14 mouse cellular contexts compared by ENCODE assay signal in genomic region chr1:97554936-97555564, GRCm38 (mm10).
DNase-seq lines count a peak whose midpoint lies in the region; ATAC-seq and TF ChIP-seq lines count a peak whose summit lies in the region.
"Had no signal": no experiment of that assay in that cellular context is flagged by ENCODE, and none has a peak within 500 bp of the region (broad histone marks: within the 10 kb centered on the region; RNA-seq: fewer than 3 reads in every experiment).

No protein-coding gene starts in this region.

- ATAC-seq in embryonic facial prominence, embryonic 14.5 days (ENCODE audit: low read depth) = 0 out of 2 replicates have a peak, but pooled peaks have one; percentile 12

- WGBS in embryonic facial prominence, embryonic 14.5 days = 60% methylated on average over 6 of the region's 6 CpGs
- 74% methylated on average over 6 of the region's 6 CpGs for WGBS in embryonic facial prominence, embryonic 10.5 days

- no peaks in the 10 kb centered on the region for H3K27me3 ChIP-seq in embryonic facial prominence, embryonic 14.5 days (replicated peaks; ENCODE audit: control insufficient read depth, insufficient read depth, low read length)
- H3K27me3 ChIP-seq in embryonic facial prominence, embryonic 10.5 days (replicated peaks; ENCODE audit: low read depth, poor library complexity, severe bottlenecking) = no peaks in the 10 kb centered on the region

- no peaks in the 10 kb centered on the region for H3K9me3 ChIP-seq in embryonic facial prominence, embryonic 14.5 days (ENCODE audit: control insufficient read depth, low read length)
- H3K9me3 ChIP-seq in embryonic facial prominence, embryonic 10.5 days = no peaks in the 10 kb centered on the region

- intact Hi-C loops in left cerebral cortex, postnatal 36 days (cut with DNase I) = loop anchor here (5.0 kb wide), 1 partner anchor 62 kb away; no protein-coding TSS in a partner anchor

- no peaks in the 10 kb centered on the region for H3K4me1 ChIP-seq in embryonic facial prominence, embryonic 14.5 days (ENCODE audit: control insufficient read depth, insufficient read depth, low read length)
- no peaks in the 10 kb centered on the region for H3K4me1 ChIP-seq in embryonic facial prominence, embryonic 10.5 days

- no peak overlapping the region for H3K4me3 ChIP-seq in embryonic facial prominence, embryonic 14.5 days (ENCODE audit: low read depth, low read length)
- no peak overlapping the region for H3K4me3 ChIP-seq in embryonic facial prominence, embryonic 10.5 days
- no peak overlapping the region for H3K4me3 ChIP-seq in layer of hippocampus, adult 2 months

- peak; percentile 42 for DNase-seq in embryonic facial prominence, embryonic 14.5 days (ENCODE audit: low spot score)
- DNase-seq in embryonic facial prominence, embryonic 10.5 days (ENCODE audit: low spot score) = no peak
- DNase-seq in brain, adult 2 months (ENCODE audit: low read depth, low spot score) = peak; percentile 88
- peak; percentile 47 to 73 for DNase-seq in layer of hippocampus, adult 2 months (ENCODE audit: low spot score in 2 of 2)
- DNase-seq in left cerebral cortex, postnatal 36 days (ENCODE audit: low spot score in 2 of 2) = peak; percentile 68 to 78
- DNase-seq in urinary bladder, postnatal 4 days (ENCODE audit: low spot score in 2 of 2) = no peak
- DNase-seq in gastrocnemius, adult 8-10 months (ENCODE audit: low spot score in 2 of 2) = no peak
- no peak for DNase-seq in cerebellum, adult 18-20 months
- DNase-seq: cerebellum, postnatal 14 days; lung, postnatal 14 days; midbrain, embryonic 14.5 days had no signal

- no peak overlapping the region for H3K4me2 ChIP-seq in embryonic facial prominence, embryonic 14.5 days (ENCODE audit: low read depth, low read length)
- H3K4me2 ChIP-seq: heart, embryonic 11.5 days; hindbrain, embryonic 14.5 days had no signal

- no peaks in the 10 kb centered on the region for H3K36me3 ChIP-seq in embryonic facial prominence, embryonic 14.5 days (ENCODE audit: control insufficient read depth, insufficient read depth, low read length)
- no peaks in the 10 kb centered on the region for H3K36me3 ChIP-seq in embryonic facial prominence, embryonic 10.5 days (replicated peaks)

- no peak for TF ChIP-seq CTCF in layer of hippocampus, adult 2 months (conservative IDR thresholded peaks at IDR 0.05)

- no peak overlapping the region for H3K9ac ChIP-seq in embryonic facial prominence, embryonic 14.5 days (ENCODE audit: low read depth, low read length)
- H3K9ac ChIP-seq: hindbrain, embryonic 14.5 days had no signal

- H3K27ac ChIP-seq in embryonic facial prominence, embryonic 14.5 days (replicated peaks; ENCODE audit: low read depth, low read length) = no peak overlapping the region
- H3K27ac ChIP-seq in embryonic facial prominence, embryonic 10.5 days (replicated peaks) = no peak overlapping the region
- H3K27ac ChIP-seq in layer of hippocampus, adult 2 months = no peak overlapping the region
- H3K27ac ChIP-seq: kidney, postnatal 0 days had no signal

Comparison
In these comparisons a context has a peak if more than half of its experiments do, and no peak if none do; other contexts are left out.
1. DNase-seq: peak in embryonic facial prominence, embryonic 14.5 days (single experiment), brain, adult 2 months (single experiment), layer of hippocampus, adult 2 months (2 of 2) and left cerebral cortex, postnatal 36 days (2 of 2); none in embryonic facial prominence, embryonic 10.5 days (single experiment), urinary bladder, postnatal 4 days (0 of 2), gastrocnemius, adult 8-10 months (0 of 2) and cerebellum, adult 18-20 months (0 of 2).